7 mouse cellular contexts compared by ENCODE assay signal in the genomic region with DNA sequence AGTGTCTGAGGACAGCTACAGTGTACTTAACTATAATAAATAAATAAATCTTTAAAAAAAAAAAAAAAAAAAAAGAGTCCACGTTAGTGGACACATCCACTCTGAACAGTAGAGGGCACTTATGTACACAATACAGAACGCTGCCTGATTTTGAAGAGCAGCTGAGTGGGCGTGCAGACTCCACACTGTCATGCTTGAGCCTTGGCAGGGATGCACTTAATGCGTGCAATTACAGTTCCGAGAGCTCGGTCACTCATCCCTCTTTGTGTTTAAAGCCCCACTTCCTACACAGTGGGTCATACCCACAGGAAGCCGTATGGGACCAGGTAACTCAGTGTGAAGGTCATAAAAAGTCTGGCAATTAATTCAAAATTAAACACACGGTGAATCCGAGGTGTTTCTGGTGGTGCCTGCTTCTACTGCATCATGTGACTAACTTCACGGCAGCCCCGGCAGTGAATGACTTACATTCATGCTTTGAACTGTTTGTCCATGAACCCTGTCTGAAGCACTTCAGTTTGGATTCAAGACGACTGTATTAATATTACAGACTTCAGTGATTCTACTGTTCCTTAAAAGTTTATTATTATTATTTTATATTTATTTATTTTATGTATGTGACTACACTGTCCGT. TPM values are rescaled to one million over a fixed set of nuclear protein-coding genes. Genes with fewer than 3 reads are reported as not detected.
DNase-seq lines count a peak whose midpoint lies in the region; ATAC-seq and TF ChIP-seq lines count a peak whose summit lies in the region.

No protein-coding gene starts in this region.

- peak; percentile 27; the same call in 1 of the 2 replicates for ATAC-seq in liver, postnatal 0 days
- ATAC-seq in liver, embryonic 12.5 days: no peak
- peak; percentile 71 for ATAC-seq in forebrain, embryonic 15.5 days (replicated peaks)

- no peaks in the 10 kb centered on the region for H3K4me1 ChIP-seq in liver, postnatal 0 days (ENCODE audit: insufficient read depth)
- H3K4me1 ChIP-seq in liver, embryonic 12.5 days: no peaks in the 10 kb centered on the region
- H3K4me1 ChIP-seq in forebrain, embryonic 15.5 days: no peaks in the 10 kb centered on the region

- H3K9ac ChIP-seq in liver, postnatal 0 days (replicated peaks): no peak overlapping the region
- H3K9ac ChIP-seq in liver, embryonic 12.5 days: no peak overlapping the region
- H3K9ac ChIP-seq in forebrain, embryonic 15.5 days (replicated peaks): no peak overlapping the region

- no peak for TF ChIP-seq EP300 in liver, postnatal 0 days (IDR thresholded peaks at IDR 0.05; ENCODE audit: low read depth)

- H3K27me3 ChIP-seq in liver, postnatal 0 days (ENCODE audit: insufficient read depth, low read length): no peaks in the 10 kb centered on the region
- no peaks in the 10 kb centered on the region for H3K27me3 ChIP-seq in liver, embryonic 12.5 days (replicated peaks)
- no peaks in the 10 kb centered on the region for H3K27me3 ChIP-seq in forebrain, embryonic 15.5 days

- no peak overlapping the region for H3K4me3 ChIP-seq in liver, postnatal 0 days (ENCODE audit: low read depth, low read length)
- H3K4me3 ChIP-seq in liver, embryonic 12.5 days: no peak overlapping the region
- no peak overlapping the region for H3K4me3 ChIP-seq in forebrain, embryonic 15.5 days

- H3K36me3 ChIP-seq in liver, postnatal 0 days (replicated peaks; ENCODE audit: insufficient read depth, low read length): no peaks in the 10 kb centered on the region
- H3K36me3 ChIP-seq in liver, embryonic 12.5 days: no peaks in the 10 kb centered on the region
- no peaks in the 10 kb centered on the region for H3K36me3 ChIP-seq in forebrain, embryonic 15.5 days

- H3K9me3 ChIP-seq in liver, postnatal 0 days (ENCODE audit: low read length): no peaks in the 10 kb centered on the region
- no peaks in the 10 kb centered on the region for H3K9me3 ChIP-seq in liver, embryonic 12.5 days (replicated peaks)
- H3K9me3 ChIP-seq in forebrain, embryonic 15.5 days: no peaks in the 10 kb centered on the region

- no peak for DNase-seq in liver, postnatal 0 days
- DNase-seq in adrenal gland, postnatal 25 days: peak; percentile 7
- peak; percentile 54 for DNase-seq in layer of hippocampus, adult 9-11 months
- peak; percentile 8 for DNase-seq in retina, adult 2 months (ENCODE audit: low read depth, low spot score)
- no peak for DNase-seq in urinary bladder, postnatal 36 days (ENCODE audit: low spot score in 2 of 2)

- no peak overlapping the region for H3K27ac ChIP-seq in liver, postnatal 0 days (ENCODE audit: low read depth)
- H3K27ac ChIP-seq in liver, embryonic 12.5 days: no peak overlapping the region
- H3K27ac ChIP-seq in forebrain, embryonic 15.5 days (replicated peaks): no peak overlapping the region

- peak; percentile 36 for TF ChIP-seq CTCF in liver, postnatal 0 days (IDR thresholded peaks at IDR 0.05; ENCODE audit: low read depth)

- 71% methylated on average over 13 of the region's 13 CpGs for WGBS in liver, postnatal 0 days (ENCODE audit: insufficient replicate concordance)
- 64% methylated on average over 13 of the region's 13 CpGs for WGBS in liver, embryonic 12.5 days (ENCODE audit: insufficient replicate concordance)
- 63% methylated on average over 13 of the region's 13 CpGs for WGBS in forebrain, embryonic 15.5 days

- no peak overlapping the region for H3K4me2 ChIP-seq in liver, postnatal 0 days (ENCODE audit: low read depth, low read length)
- H3K4me2 ChIP-seq in liver, embryonic 12.5 days: no peak overlapping the region
- H3K4me2 ChIP-seq in forebrain, embryonic 15.5 days (replicated peaks): no peak overlapping the region

RNA-seq across cellular contexts. Expression of a gene that starts 28.3 kb away (rescaled TPM):
- polyA plus RNA-seq in liver, postnatal 0 days (2015; fragmentation: Nextera tagmentation; extraction: Ambion mirVana): 6.2 TPM in 2 replicates
- 21.7 and 21.9 TPM in 2 replicates for polyA plus RNA-seq in liver, embryonic 12.5 days (2016; fragmentation: Nextera tagmentation; extraction: Ambion mirVana)
- total RNA-seq in adrenal gland, postnatal 25 days (2021): 54.4 and 70.7 TPM in 2 replicates
- polyA plus RNA-seq in forebrain, embryonic 15.5 days (2015; fragmentation: Nextera tagmentation; extraction: Ambion mirVana): 25.0 and 28.5 TPM in 2 replicates

Comparison
In these comparisons a context has a peak if more than half of its experiments do, and no peak if none do; other contexts are left out.
1. DNase-seq: peak in adrenal gland, postnatal 25 days (single experiment), layer of hippocampus, adult 9-11 months (single experiment) and retina, adult 2 months (single experiment); none in liver, postnatal 0 days (single experiment) and urinary bladder, postnatal 36 days (0 of 2).